Mouse (Mus musculus): ENCODE results near the gene Gm11937. TPM values are rescaled to one million over a fixed set of nuclear protein-coding genes. Genes with fewer than 3 reads are reported as not detected.
"Not testable (repeated sequence)": the region's sequence is repeated elsewhere in the genome, so short reads cannot be mapped to it uniquely, and the experiment has no call there.

Gene Gm11937
- not detected in 2 replicates for polyA plus RNA-seq (2014; fragmentation: Nextera tagmentation; extraction: Ambion mirVana)

DNA sequence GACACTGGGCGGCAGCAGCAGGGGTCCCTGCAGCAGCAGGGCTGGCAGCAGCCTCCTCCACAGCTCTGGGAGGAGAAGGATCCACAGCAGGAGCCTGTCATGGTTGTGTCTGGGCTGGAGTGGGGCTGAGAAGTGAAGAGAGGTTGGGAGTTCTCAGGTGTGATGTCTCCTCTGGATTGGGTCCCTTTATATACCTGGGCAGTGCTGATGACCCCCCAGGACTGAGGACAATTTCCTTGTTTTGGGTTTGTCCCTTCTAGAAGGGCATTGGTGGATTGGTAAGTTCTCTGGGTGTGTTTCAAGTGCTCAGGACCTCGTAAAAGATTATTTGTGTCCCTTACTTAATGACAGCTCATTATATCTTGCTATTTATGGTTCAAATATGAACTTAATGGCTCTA lies at the start of gene Gm11937:
Gene Gm11937, minus strand, starts transcription at position 101 of the 400 bp plus-strand sequence.
- H3K4me1 ChIP-seq (ENCODE audit: control insufficient read depth, insufficient read depth, low read length); H3K4me3 ChIP-seq (ENCODE audit: low read depth, low read length); ATAC-seq (replicated peaks; ENCODE audit: insufficient number of reproducible peaks, low FRiP score, low TSS enrichment); H3K4me2 ChIP-seq; H3K27me3 ChIP-seq (ENCODE audit: control insufficient read depth, insufficient read depth, low read length); H3K36me3 ChIP-seq (ENCODE audit: control insufficient read depth, insufficient read depth, low read length); H3K27ac ChIP-seq (ENCODE audit: low read depth, low read length); H3K9me3 ChIP-seq (replicated peaks; ENCODE audit: control insufficient read depth, low read length); H3K9ac ChIP-seq (ENCODE audit: low read depth, low read length): not testable (repeated sequence)
- WGBS (ENCODE audit: insufficient replicate concordance) = 68% methylated on average over 1 of the region's 2 CpGs

GRCm38 (mm10) chr11:99659256-99659655 lies 49.3 kb upstream of the Gm11937 start:
- H3K4me3 ChIP-seq (ENCODE audit: low read depth, low read length) = no peak overlapping the region
- no peak overlapping the region for H3K27ac ChIP-seq (ENCODE audit: low read depth, low read length)

GRCm38 (mm10) chr11:99658467-99659010 lies 48.5 kb upstream of the Gm11937 start, which contains the start of gene Gm11563:
Gene Gm11563 (minus strand): TSS chr11:99658960.
- not testable (repeated sequence) for H3K4me3 ChIP-seq (ENCODE audit: low read depth, low read length); H3K27me3 ChIP-seq (ENCODE audit: control insufficient read depth, insufficient read depth, low read length); H3K27ac ChIP-seq (ENCODE audit: low read depth, low read length); H3K36me3 ChIP-seq (ENCODE audit: control insufficient read depth, insufficient read depth, low read length); H3K9me3 ChIP-seq (replicated peaks; ENCODE audit: control insufficient read depth, low read length); H3K9ac ChIP-seq (ENCODE audit: low read depth, low read length); H3K4me1 ChIP-seq (ENCODE audit: control insufficient read depth, insufficient read depth, low read length); ATAC-seq (replicated peaks; ENCODE audit: insufficient number of reproducible peaks, low FRiP score, low TSS enrichment); H3K4me2 ChIP-seq
- 62% methylated on average over 10 of the region's 10 CpGs for WGBS (ENCODE audit: insufficient replicate concordance)

More at GRCm38 (mm10) chr11:99659256-99659655, 49.3 kb upstream of the Gm11937 start:
- no peaks in the 10 kb centered on the region for H3K36me3 ChIP-seq (ENCODE audit: control insufficient read depth, insufficient read depth, low read length)
- 83% methylated on average over 4 of the region's 4 CpGs for WGBS (ENCODE audit: insufficient replicate concordance)
- H3K9me3 ChIP-seq (replicated peaks; ENCODE audit: control insufficient read depth, low read length) = no peaks in the 10 kb centered on the region
- no peak for ATAC-seq (replicated peaks; ENCODE audit: insufficient number of reproducible peaks, low FRiP score, low TSS enrichment)
- no peak overlapping the region for H3K9ac ChIP-seq (ENCODE audit: low read depth, low read length)
- H3K4me1 ChIP-seq (ENCODE audit: control insufficient read depth, insufficient read depth, low read length) = no peaks in the 10 kb centered on the region
- H3K4me2 ChIP-seq = no peak overlapping the region
- H3K27me3 ChIP-seq (ENCODE audit: control insufficient read depth, insufficient read depth, low read length) = no peaks in the 10 kb centered on the region

DNA sequence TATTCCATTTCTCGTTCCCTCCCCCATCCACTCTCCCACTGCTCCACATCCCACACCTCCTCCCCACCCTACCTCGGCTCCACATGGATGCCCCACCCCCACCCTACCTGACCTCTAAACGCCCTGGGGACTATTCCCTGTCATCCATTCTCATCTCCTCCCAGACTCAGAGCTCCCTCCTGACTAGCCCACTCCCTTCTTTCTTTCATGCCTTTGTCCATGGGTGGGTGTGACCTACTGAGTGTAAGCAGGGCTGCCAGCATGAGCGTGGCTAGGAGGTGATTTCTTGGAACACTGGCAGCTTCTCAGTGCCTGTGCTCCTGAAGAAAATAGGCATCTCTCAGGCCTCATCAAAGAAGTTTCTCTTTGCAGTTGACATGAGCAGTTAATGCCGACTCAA lies 47.1 kb upstream of the Gm11937 start:
- no peaks in the 10 kb centered on the region for H3K36me3 ChIP-seq (ENCODE audit: control insufficient read depth, insufficient read depth, low read length)
- H3K9me3 ChIP-seq (replicated peaks; ENCODE audit: control insufficient read depth, low read length) = no peaks in the 10 kb centered on the region
- H3K4me3 ChIP-seq (ENCODE audit: low read depth, low read length) = no peak overlapping the region
- H3K9ac ChIP-seq (ENCODE audit: low read depth, low read length) = no peak overlapping the region
- H3K27me3 ChIP-seq (ENCODE audit: control insufficient read depth, insufficient read depth, low read length) = no peaks in the 10 kb centered on the region
- H3K4me2 ChIP-seq = no peak overlapping the region
- H3K27ac ChIP-seq (ENCODE audit: low read depth, low read length) = no peak overlapping the region
- WGBS (ENCODE audit: insufficient replicate concordance) = 47% methylated on average over 5 of the region's 5 CpGs
- H3K4me1 ChIP-seq (ENCODE audit: control insufficient read depth, insufficient read depth, low read length) = no peaks in the 10 kb centered on the region
- ATAC-seq (replicated peaks; ENCODE audit: insufficient number of reproducible peaks, low FRiP score, low TSS enrichment) = no peak

GRCm38 (mm10) chr11:99650136-99650535 lies 40.1 kb upstream of the Gm11937 start, which contains the start of gene Gm11555:
Gene Gm11555 (minus strand): TSS chr11:99650236.
- Histone ChIP-seq H3K4me1 (ENCODE audit: control insufficient read depth, insufficient read depth, low read length) (no peaks in the 10 kb centered on the region), H3K4me3 (ENCODE audit: low read depth, low read length) (no peak within 1 kb of the TSS), H3K9ac (ENCODE audit: low read depth, low read length) (no peak within 1 kb of the TSS), H3K27ac (ENCODE audit: low read depth, low read length) (no peak within 1 kb of the TSS), H3K4me2 (no peak within 1 kb of the TSS), H3K36me3 (ENCODE audit: control insufficient read depth, insufficient read depth, low read length) (no peaks in the 10 kb centered on the region), H3K27me3 (ENCODE audit: control insufficient read depth, insufficient read depth, low read length) (no peaks in the 10 kb centered on the region), H3K9me3 (replicated peaks; ENCODE audit: control insufficient read depth, low read length) (no peaks in the 10 kb centered on the region)
- WGBS (ENCODE audit: insufficient replicate concordance) = 78% methylated on average over 2 of the region's 2 CpGs
- ATAC-seq (replicated peaks; ENCODE audit: insufficient number of reproducible peaks, low FRiP score, low TSS enrichment) = no peak

DNA sequence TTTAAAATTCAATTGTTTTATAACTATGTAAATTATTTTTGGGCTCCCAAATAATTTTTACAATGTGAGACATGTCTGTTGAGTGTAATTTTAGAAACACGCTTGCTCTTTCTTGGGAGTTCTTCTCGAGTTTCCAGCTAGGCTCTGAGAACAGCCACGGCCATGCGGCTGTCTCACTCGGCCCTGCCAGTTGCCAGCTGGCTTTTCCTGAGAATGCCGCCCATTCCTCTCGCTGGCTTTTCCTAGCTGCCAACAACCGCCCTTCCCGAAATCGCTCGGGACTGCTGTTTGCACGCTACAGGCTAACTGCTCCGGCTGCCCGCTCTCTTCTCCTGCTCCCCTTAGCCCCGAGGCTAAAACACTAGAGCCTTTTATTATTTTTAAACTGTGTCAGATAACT lies 36.5 kb upstream of the Gm11937 start:
- no peak overlapping the region for H3K4me3 ChIP-seq (ENCODE audit: low read depth, low read length)
- WGBS (ENCODE audit: insufficient replicate concordance) = 81% methylated on average over 15 of the region's 15 CpGs
- no peak for ATAC-seq (replicated peaks; ENCODE audit: insufficient number of reproducible peaks, low FRiP score, low TSS enrichment)
- no peak overlapping the region for H3K4me2 ChIP-seq
- no peak overlapping the region for H3K9ac ChIP-seq (ENCODE audit: low read depth, low read length)
- no peak overlapping the region for H3K27ac ChIP-seq (ENCODE audit: low read depth, low read length)
- H3K36me3 ChIP-seq (ENCODE audit: control insufficient read depth, insufficient read depth, low read length) = no peaks in the 10 kb centered on the region
- H3K9me3 ChIP-seq (replicated peaks; ENCODE audit: control insufficient read depth, low read length) = no peaks in the 10 kb centered on the region
- no peaks in the 10 kb centered on the region for H3K4me1 ChIP-seq (ENCODE audit: control insufficient read depth, insufficient read depth, low read length)
- no peaks in the 10 kb centered on the region for H3K27me3 ChIP-seq (ENCODE audit: control insufficient read depth, insufficient read depth, low read length)

DNA sequence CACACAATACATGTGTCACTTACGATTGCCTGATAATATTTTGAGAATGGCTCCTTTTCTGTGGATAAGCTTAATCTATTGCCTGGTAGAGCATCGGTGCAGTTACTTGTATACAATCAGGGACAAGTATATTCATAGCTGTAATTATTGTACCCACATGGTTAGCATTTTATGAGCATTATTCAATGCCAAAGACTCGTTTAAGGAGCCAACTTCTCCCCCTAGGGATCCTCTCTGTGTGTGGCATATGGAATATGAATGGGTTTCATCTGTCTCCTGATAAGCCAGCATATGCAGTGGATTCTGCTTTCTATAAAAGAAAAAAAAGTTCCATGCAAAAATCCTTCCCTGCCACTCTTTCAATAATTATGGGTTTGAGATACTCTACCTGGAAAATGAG lies 34.4 kb upstream of the Gm11937 start:
- Histone ChIP-seq H3K9ac (ENCODE audit: low read depth, low read length) (no peak overlapping the region), H3K27me3 (ENCODE audit: control insufficient read depth, insufficient read depth, low read length) (no peaks in the 10 kb centered on the region), H3K4me1 (ENCODE audit: control insufficient read depth, insufficient read depth, low read length) (no peaks in the 10 kb centered on the region), H3K9me3 (replicated peaks; ENCODE audit: control insufficient read depth, low read length) (no peaks in the 10 kb centered on the region), H3K27ac (ENCODE audit: low read depth, low read length) (no peak overlapping the region), H3K4me2 (no peak overlapping the region), H3K36me3 (ENCODE audit: control insufficient read depth, insufficient read depth, low read length) (no peaks in the 10 kb centered on the region), H3K4me3 (ENCODE audit: low read depth, low read length) (no peak overlapping the region)
- ATAC-seq (replicated peaks; ENCODE audit: insufficient number of reproducible peaks, low FRiP score, low TSS enrichment) = no peak
- WGBS (ENCODE audit: insufficient replicate concordance) = 75% methylated on average over 3 of the region's 3 CpGs

DNA sequence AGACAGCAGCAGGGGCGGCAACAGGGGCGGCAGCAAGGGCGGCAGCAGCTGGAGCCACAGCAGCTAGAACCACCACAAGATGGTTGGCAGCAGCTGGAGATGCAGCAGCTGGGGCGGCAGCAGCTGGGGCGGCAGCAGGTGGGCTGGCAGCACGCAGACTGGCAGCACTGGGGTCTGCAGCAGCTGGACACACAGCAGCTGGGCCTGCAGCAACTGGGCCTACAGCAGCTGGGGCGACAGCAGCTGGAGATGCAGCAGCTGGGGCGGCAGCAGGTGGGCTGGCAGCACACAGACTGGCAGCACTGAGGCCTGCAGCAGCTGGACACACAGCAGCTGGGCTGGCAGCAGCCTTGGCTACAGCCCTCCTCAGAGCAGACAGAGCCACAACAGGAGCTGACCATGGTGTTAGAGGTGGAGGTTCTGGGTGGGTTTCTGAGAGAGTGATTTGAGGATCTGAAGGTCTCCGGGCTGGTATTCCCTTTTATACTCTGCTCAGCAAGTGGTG lies 33.7 kb upstream of the Gm11937 start, which contains the start of gene Krtap4-7:
Gene Krtap4-7, minus strand, starts transcription at position 455 of the 505 bp plus-strand sequence.
- H3K4me1 ChIP-seq (ENCODE audit: control insufficient read depth, insufficient read depth, low read length); H3K4me3 ChIP-seq (ENCODE audit: low read depth, low read length); H3K9ac ChIP-seq (ENCODE audit: low read depth, low read length); H3K27me3 ChIP-seq (ENCODE audit: control insufficient read depth, insufficient read depth, low read length); H3K4me2 ChIP-seq; H3K27ac ChIP-seq (ENCODE audit: low read depth, low read length); ATAC-seq (replicated peaks; ENCODE audit: insufficient number of reproducible peaks, low FRiP score, low TSS enrichment); H3K36me3 ChIP-seq (ENCODE audit: control insufficient read depth, insufficient read depth, low read length); H3K9me3 ChIP-seq (replicated peaks; ENCODE audit: control insufficient read depth, low read length): not testable (repeated sequence)
- 70% methylated on average over 9 of the region's 9 CpGs for WGBS (ENCODE audit: insufficient replicate concordance)

DNA sequence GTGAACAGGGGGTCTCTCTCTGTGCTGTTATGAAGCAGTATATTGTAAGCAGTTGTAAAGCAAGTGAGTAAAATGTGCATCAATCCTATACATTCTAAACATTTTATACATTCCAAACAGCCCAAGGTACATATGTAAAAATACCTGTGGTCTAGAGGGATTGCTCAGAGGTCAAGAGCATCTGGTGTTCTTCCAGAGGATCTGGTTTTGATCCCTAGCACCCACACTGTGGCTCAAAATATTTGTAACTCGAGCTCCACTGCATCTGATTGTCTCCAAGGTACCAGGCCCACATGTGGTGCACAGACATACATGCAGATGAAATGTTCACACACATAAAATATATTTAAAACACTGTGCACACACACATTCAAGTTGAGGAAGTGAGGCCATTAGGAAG lies 30.9 kb upstream of the Gm11937 start:
- no peaks in the 10 kb centered on the region for H3K4me1 ChIP-seq (ENCODE audit: control insufficient read depth, insufficient read depth, low read length)
- H3K9ac ChIP-seq (ENCODE audit: low read depth, low read length) = no peak overlapping the region
- no peak overlapping the region for H3K27ac ChIP-seq (ENCODE audit: low read depth, low read length)
- no peak overlapping the region for H3K4me2 ChIP-seq
- no peaks in the 10 kb centered on the region for H3K27me3 ChIP-seq (ENCODE audit: control insufficient read depth, insufficient read depth, low read length)
- ATAC-seq (replicated peaks; ENCODE audit: insufficient number of reproducible peaks, low FRiP score, low TSS enrichment) = no peak
- no peaks in the 10 kb centered on the region for H3K9me3 ChIP-seq (replicated peaks; ENCODE audit: control insufficient read depth, low read length)
- H3K36me3 ChIP-seq (ENCODE audit: control insufficient read depth, insufficient read depth, low read length) = no peaks in the 10 kb centered on the region
- no peak overlapping the region for H3K4me3 ChIP-seq (ENCODE audit: low read depth, low read length)
- 20% methylated on average over 1 of the region's 1 CpGs for WGBS (ENCODE audit: insufficient replicate concordance)

All from heart, embryonic 11.5 days (tissue).